Mouse (Mus musculus) MEL (cell line): ENCODE data around the gene Slc1a3. TPM values are rescaled to one million over a fixed set of nuclear protein-coding genes. Genes with fewer than 3 reads are reported as not detected.

Source experiments
- DNase-seq: peaks from one replicate; pipeline ENCODE4 v3.0.0; 2011; ENCODE audit warnings: low read depth, low spot score
- H3K27ac ChIP-seq: 2 replicates; pipeline ENCODE4 v1.5.1; 2012; ENCODE audit warnings: low read depth, mild to moderate bottlenecking, control low read depth, low read length, moderate library complexity; ENCODE audit not compliant: control insufficient read depth
- H3K27me3 ChIP-seq, 2 experiments: fragments of 150-350 bp in 1 of 2; sonication (generic) in 1 of 2; 2 replicates each; pipeline ENCODE4 v1.6.1; 2012; ENCODE audit warnings: low read length in 2 of 2, mild to moderate bottlenecking in 2 of 2, improper control_type of control experiment in 1 of 2, moderate library complexity in 1 of 2; ENCODE audit not compliant: insufficient read depth in 2 of 2, control insufficient read depth in 1 of 2
- H3K36me3 ChIP-seq, 2 experiments: 2 replicates each; pipeline ENCODE4 v1.6.1; 2012 to 2014; ENCODE audit warnings: low read length in 2 of 2, improper control_type of control experiment in 1 of 2, inconsistent platforms in 1 of 2, mild to moderate bottlenecking in 1 of 2; ENCODE audit not compliant: insufficient read depth in 2 of 2, control insufficient read depth in 1 of 2
- H3K4me1 ChIP-seq, 2 experiments: fragments of 150-350 bp in 1 of 2; sonication (generic) in 1 of 2; 2 replicates each; pipeline ENCODE4 v1.6.1; 2012; ENCODE audit warnings: low read length in 2 of 2, improper control_type of control experiment in 1 of 2, mild to moderate bottlenecking in 1 of 2; ENCODE audit not compliant: insufficient read depth in 2 of 2, control insufficient read depth in 1 of 2
- H3K4me3 ChIP-seq, 2 experiments: fragments of 150-350 bp in 1 of 2; sonication (generic) in 1 of 2; 2 replicates each; pipeline ENCODE4 v1.5.1; 2012; ENCODE audit warnings: low read depth in 2 of 2, low read length in 2 of 2, mild to moderate bottlenecking in 2 of 2, moderate library complexity in 2 of 2, control low read depth in 1 of 2, improper control_type of control experiment in 1 of 2; ENCODE audit not compliant: control insufficient read depth in 1 of 2, insufficient read depth in 1 of 2
- H3K79me2 ChIP-seq: 2 replicates; pipeline ENCODE4 v1.6.1; 2012; ENCODE audit warnings: mild to moderate bottlenecking, low read length, moderate library complexity; ENCODE audit not compliant: control insufficient read depth, poor library complexity, insufficient read depth
- H3K9ac ChIP-seq: 2 replicates; pipeline ENCODE4 v1.6.1; 2012; ENCODE audit warnings: low read depth, mild to moderate bottlenecking, control low read depth, low read length, moderate library complexity; ENCODE audit not compliant: control insufficient read depth, poor library complexity, severe bottlenecking
- H3K9me3 ChIP-seq: fragments of 150-350 bp; sonication (generic); replicated peaks from 2 replicates; pipeline ENCODE4 v1.6.1; 2012; ENCODE audit warnings: mild to moderate bottlenecking, low read length, improper control_type of control experiment, moderate library complexity; ENCODE audit not compliant: insufficient read depth
- BHLHE40 ChIP-seq: IDR thresholded peaks from 2 replicates; pipeline ENCODE4 v1.6.1; 2012; ENCODE audit warnings: low read depth, mild to moderate bottlenecking, inconsistent platforms, low read length, improper control_type of control experiment, borderline replicate concordance
- CHD2 ChIP-seq: IDR thresholded peaks from 2 replicates; pipeline ENCODE4 v1.6.1; 2011; ENCODE audit warnings: low read length, improper control_type of control experiment
- CTCF ChIP-seq, 3 experiments: IDR thresholded peaks in 2 of 3; conservative IDR thresholded peaks in 1 of 3; 2 replicates each; pipeline ENCODE4 v1.5.1; 2011 to 2012; ENCODE audit warnings: low read length in 3 of 3, low read depth in 2 of 3, mild to moderate bottlenecking in 2 of 3, improper control_type of control experiment in 1 of 3, inconsistent platforms in 1 of 3, mixed read lengths in 1 of 3, moderate library complexity in 1 of 3; ENCODE audit not compliant: control insufficient read depth in 1 of 3, insufficient read depth in 1 of 3, poor library complexity in 1 of 3, severe bottlenecking in 1 of 3
- E2F4 ChIP-seq: IDR thresholded peaks from 2 replicates; pipeline ENCODE4 v1.6.1; 2011; ENCODE audit warnings: low read depth, low read length, improper control_type of control experiment, borderline replicate concordance
- GABPA ChIP-seq: IDR thresholded peaks from 2 replicates; pipeline ENCODE4 v1.6.1; 2012; ENCODE audit warnings: low read depth, mild to moderate bottlenecking, inconsistent platforms, low read length, improper control_type of control experiment, moderate library complexity
- GATA1 ChIP-seq: IDR thresholded peaks from 2 replicates; pipeline ENCODE4 v1.6.1; 2011; ENCODE audit warnings: low read depth, low read length, improper control_type of control experiment
- HCFC1 ChIP-seq: IDR thresholded peaks from 2 replicates; pipeline ENCODE4 v1.6.1; 2012; ENCODE audit warnings: low read depth, mild to moderate bottlenecking, inconsistent platforms, low read length, improper control_type of control experiment, moderate library complexity
- JUND ChIP-seq: IDR thresholded peaks from 2 replicates; pipeline ENCODE4 v1.6.1; 2011; ENCODE audit warnings: low read depth, mild to moderate bottlenecking, improper control_type of control experiment, low read length
- MAX ChIP-seq: IDR thresholded peaks from 2 replicates; pipeline ENCODE4 v1.6.1; 2011; ENCODE audit warnings: low read length, improper control_type of control experiment
- MEF2A ChIP-seq: IDR thresholded peaks from 2 replicates; pipeline ENCODE4 v1.6.1; 2014; ENCODE audit warnings: low read depth, mild to moderate bottlenecking, inconsistent platforms, low read length, improper control_type of control experiment; ENCODE audit not compliant: poor library complexity, insufficient replicate concordance, severe bottlenecking; ENCODE audit errors: extremely low read depth
- MYB ChIP-seq: IDR thresholded peaks from 2 replicates; pipeline ENCODE4 v1.6.1; 2011; ENCODE audit warnings: mild to moderate bottlenecking, low read depth, low read length, improper control_type of control experiment
- POLR2A ChIP-seq, 2 experiments: IDR thresholded peaks; 2 replicates each; pipeline ENCODE4 v1.6.1; 2011 to 2012; ENCODE audit warnings: low read length in 2 of 2, mild to moderate bottlenecking in 2 of 2, control low read depth in 1 of 2, improper control_type of control experiment in 1 of 2, low read depth in 1 of 2, moderate library complexity in 1 of 2; ENCODE audit not compliant: control insufficient read depth in 1 of 2, insufficient read depth in 1 of 2, poor library complexity in 1 of 2
- POLR2AphosphoS2 ChIP-seq: IDR thresholded peaks from 2 replicates; pipeline ENCODE4 v1.6.1; 2011; ENCODE audit warnings: low read length, improper control_type of control experiment
- POLR2AphosphoS5 ChIP-seq: IDR thresholded peaks from 2 replicates; pipeline ENCODE4 v1.6.1; 2012; ENCODE audit warnings: low read depth, borderline replicate concordance, mild to moderate bottlenecking, inconsistent platforms, low read length, moderate library complexity, mixed read lengths
- SMC3 ChIP-seq: IDR thresholded peaks from 2 replicates; pipeline ENCODE4 v1.6.1; 2011; ENCODE audit warnings: low read depth, low read length, improper control_type of control experiment
- UBTF ChIP-seq: IDR thresholded peaks from 2 replicates; pipeline ENCODE4 v1.6.1; 2012; ENCODE audit warnings: low read depth, mild to moderate bottlenecking, inconsistent platforms, low read length, improper control_type of control experiment, moderate library complexity, borderline replicate concordance; ENCODE audit not compliant: insufficient read depth
- polyA plus RNA-seq, 2 experiments: library from polyadenylated mRNA; stranded (reverse) in 1 of 2; unstranded in 1 of 2; fragments of >175 nt in 1 of 2; fragments of >200 nt in 1 of 2; gene quantifications; 2 replicates each; pipeline versions ENCODE4 v1.2.1 to v1.2.4; 2012; ENCODE audit warnings: low replicate concordance in 2 of 2, low read depth in 1 of 2; ENCODE audit not compliant: insufficient read length in 2 of 2, insufficient read depth in 1 of 2, missing spikeins in 1 of 2
- total RNA-seq: library from RNA; depleted of rRNA; stranded (reverse); fragments of 300-350 nt; gene quantifications from 2 replicates; pipeline ENCODE4 v1.2.3, GENCODE M21; 2012

Gene Slc1a3
- total and polyA plus RNA-seq, 3 experiments, result not detected

GRCm38 (mm10) chr15:8733669-8734362, 23.3 kb upstream of the Slc1a3 start:
- Histone ChIP-seq H3K9ac (no peak overlapping the region), H3K4me3 (no peak overlapping the region), H3K4me1 (no peaks in the 10 kb centered on the region), H3K36me3 (no peaks in the 10 kb centered on the region), H3K9me3 (no peaks in the 10 kb centered on the region), H3K79me2 (no peaks in the 10 kb centered on the region), H3K27ac (no peak overlapping the region), H3K27me3 (no peaks in the 10 kb centered on the region)
- TF ChIP-seq JUND (no peak), POLR2AphosphoS2 (no peak), MAX (no peak), POLR2AphosphoS5 (no peak), MEF2A (no peak), UBTF (no peak), BHLHE40 (no peak), E2F4 (no peak), HCFC1 (no peak), CHD2 (no peak), GABPA (no peak), POLR2A (IDR thresholded peaks at IDR 0.05; ENCODE audit: control insufficient read depth in 1 of 2, insufficient read depth in 1 of 2, low read depth in 1 of 2, low read length in 2 of 2, poor library complexity in 1 of 2) (no peak), MYB (no peak), CTCF (IDR thresholded peaks at IDR 0.05 in 2 of 3, conservative IDR thresholded peaks at IDR 0.05 in 1 of 3; ENCODE audit: control insufficient read depth in 1 of 3, insufficient read depth in 1 of 3, low read depth in 2 of 3, low read length in 3 of 3, poor library complexity in 1 of 3, severe bottlenecking in 1 of 3) (no peak)
- DNase-seq, result no peak

GRCm38 (mm10) chr15:8728861-8729260, 18.3 kb upstream of the Slc1a3 start:
- Histone ChIP-seq H3K27ac (no peak overlapping the region), H3K79me2 (no peaks in the 10 kb centered on the region), H3K9ac (no peak overlapping the region), H3K4me1 (no peaks in the 10 kb centered on the region), H3K36me3 (no peaks in the 10 kb centered on the region), H3K27me3 (no peaks in the 10 kb centered on the region), H3K9me3 (no peaks in the 10 kb centered on the region), H3K4me3 (no peak overlapping the region)
- DNase-seq, result no peak
- TF ChIP-seq GATA1 (no peak), SMC3 (no peak)
